13 mouse cellular contexts compared by ENCODE assay signal in genomic region chr4:152136112-152136875, GRCm38 (mm10). TPM values are rescaled to one million over a fixed set of nuclear protein-coding genes. Genes with fewer than 3 reads are reported as not detected.
A peak's percentile ranks its signal among the peaks of the same experiment; 100 is the strongest.
DNase-seq lines count a peak whose midpoint lies in the region; TF ChIP-seq lines count a peak whose summit lies in the region.
"Had no signal": no experiment of that assay in that cellular context is flagged by ENCODE, and none has a peak within 500 bp of the region (broad histone marks: within the 10 kb centered on the region; RNA-seq: fewer than 3 reads in every experiment).

No protein-coding gene starts in this region.

- H3K27me3 ChIP-seq in hindbrain, embryonic 10.5 days (ENCODE audit: insufficient read depth, poor library complexity, severe bottlenecking): peaks cover 91% of the 10 kb centered on the region

- DNase-seq in adrenal gland, postnatal 10 days: peak; percentile 50
- no peak for DNase-seq in adrenal gland, postnatal 4 days (ENCODE audit: low spot score in 2 of 2)
- peak in 1 of 2 experiments; percentile 50 for DNase-seq in layer of hippocampus, adult 2 months (ENCODE audit: low spot score in 2 of 2)
- DNase-seq in layer of hippocampus, postnatal 25 days (ENCODE audit: extremely low spot score in 1 of 2, low spot score in 1 of 2): no peak
- DNase-seq in B cell, adult 2 months: peak; percentile 61 to 64
- DNase-seq in c-Kit-positive CD71-positive TER-119-positive erythroid progenitor cells, embryonic 14.5 days (ENCODE audit: low spot score): peak; percentile 46
- DNase-seq in ovary, postnatal 36 days (ENCODE audit: low spot score): no peak
- DNase-seq in hindbrain, embryonic 10.5 days (ENCODE audit: low spot score): no peak
- DNase-seq: lung, postnatal 36 days had no signal

- H3K4me3 ChIP-seq in layer of hippocampus, adult 2 months: no peak overlapping the region
- H3K4me3 ChIP-seq in hindbrain, embryonic 10.5 days: no peak overlapping the region
- H3K4me3 ChIP-seq: embryonic facial prominence, embryonic 13.5 days had no signal

- 35% methylated on average over 6 of the region's 6 CpGs for WGBS in hindbrain, embryonic 10.5 days

- H3K36me3 ChIP-seq in hindbrain, embryonic 10.5 days: no peaks in the 10 kb centered on the region
- H3K36me3 ChIP-seq: embryonic facial prominence, embryonic 13.5 days had no signal

- H3K9me3 ChIP-seq in hindbrain, embryonic 10.5 days: no peaks in the 10 kb centered on the region
- H3K9me3 ChIP-seq: embryonic facial prominence, embryonic 13.5 days had no signal

- peak; percentile 85 for TF ChIP-seq CTCF in layer of hippocampus, adult 2 months (conservative IDR thresholded peaks at IDR 0.05)

- H3K4me1 ChIP-seq in hindbrain, embryonic 10.5 days (replicated peaks): peaks cover 34% of the 10 kb centered on the region

- no peak overlapping the region for H3K27ac ChIP-seq in layer of hippocampus, adult 2 months
- no peak overlapping the region for H3K27ac ChIP-seq in hindbrain, embryonic 10.5 days
- H3K27ac ChIP-seq: embryonic facial prominence, embryonic 13.5 days had no signal

RNA-seq across cellular contexts. Expression of gene Espn, which starts 15.9 kb away (rescaled TPM):
- total RNA-seq in adrenal gland, postnatal 10 days (2021): 1 to 10 TPM; 1.2 to 1.3 TPM
- 1 to 10 TPM; 1.0 to 5.1 TPM for total RNA-seq in adrenal gland, postnatal 4 days (2021)
- 1 to 10 TPM; 1.2 to 1.9 TPM for total RNA-seq in layer of hippocampus, adult 2 months (2021)
- 1 to 10 TPM; 1.3 to 1.4 TPM for total RNA-seq in layer of hippocampus, postnatal 25 days (2021)
- 1.6 and 6.5 TPM in 2 replicates for polyA plus RNA-seq in hindbrain, embryonic 10.5 days (2016; fragmentation: Nextera tagmentation; extraction: Ambion mirVana)

RNA-seq across cellular contexts. Expression of gene Tnfrsf25, which starts 20.6 kb away (rescaled TPM):
- total RNA-seq in adrenal gland, postnatal 10 days (2021): 1 to 10 TPM; 1.9 to 4.3 TPM
- 1 to 10 TPM; 1.2 to 1.4 TPM for total RNA-seq in adrenal gland, postnatal 4 days (2021)
- 10 to 100 TPM; 22.7 to 48.4 TPM for total RNA-seq in layer of hippocampus, adult 2 months (2021)
- total RNA-seq in layer of hippocampus, postnatal 25 days (2021): 10 to 100 TPM; 26.4 to 42.6 TPM
- 0.70 and 0.82 TPM in 2 replicates for polyA plus RNA-seq in hindbrain, embryonic 10.5 days (2016; fragmentation: Nextera tagmentation; extraction: Ambion mirVana)

RNA-seq across cellular contexts. Expression of gene Hes2, which starts 22.4 kb away (rescaled TPM):
- not detected for total RNA-seq in adrenal gland, postnatal 10 days (2021)
- not detected for total RNA-seq in adrenal gland, postnatal 4 days (2021)
- total RNA-seq in layer of hippocampus, adult 2 months (2021): not detected
- total RNA-seq in layer of hippocampus, postnatal 25 days (2021): not detected
- polyA plus RNA-seq in hindbrain, embryonic 10.5 days (2016; fragmentation: Nextera tagmentation; extraction: Ambion mirVana): 4.2 and 4.7 TPM in 2 replicates
- total RNA-seq: heart, postnatal 25 days; neutrophil, adult 5-6 weeks had no signal
- polyA plus RNA-seq: C2C12; embryonic facial prominence, embryonic 13.5 days had no signal

RNA-seq across cellular contexts. Expression of gene Acot7, which starts 41.6 kb away (rescaled TPM):
- 10 to 100 TPM; 33.2 to 38.0 TPM for total RNA-seq in adrenal gland, postnatal 10 days (2021)
- total RNA-seq in adrenal gland, postnatal 4 days (2021): 10 to 100 TPM; 39.1 to 44.4 TPM
- total RNA-seq in layer of hippocampus, adult 2 months (2021): 100 to 1,000 TPM; 306 to 335 TPM
- 100 to 1,000 TPM; 318 to 353 TPM for total RNA-seq in layer of hippocampus, postnatal 25 days (2021)
- 90.0 and 118 TPM in 2 replicates for polyA plus RNA-seq in hindbrain, embryonic 10.5 days (2016; fragmentation: Nextera tagmentation; extraction: Ambion mirVana)

Comparison
In these comparisons a context has a peak if more than half of its experiments do, and no peak if none do; other contexts are left out.
1. DNase-seq: peak in adrenal gland, postnatal 10 days (single experiment), B cell, adult 2 months (2 of 2) and c-Kit-positive CD71-positive TER-119-positive erythroid progenitor cells, embryonic 14.5 days (single experiment); none in adrenal gland, postnatal 4 days (0 of 2), layer of hippocampus, postnatal 25 days (0 of 2), ovary, postnatal 36 days (single experiment) and hindbrain, embryonic 10.5 days (single experiment).
2. RNA of gene Tnfrsf25, which starts 20.6 kb away (total RNA-seq): 22.7 to 48.4 TPM in layer of hippocampus, adult 2 months and 26.4 to 42.6 TPM in layer of hippocampus, postnatal 25 days; 1.9 to 4.3 TPM in adrenal gland, postnatal 10 days and 1.2 to 1.4 TPM in adrenal gland, postnatal 4 days; every median in the first group is over 4 times any median in the second.